ENCODE assay signal across 20 mouse cellular contexts in genomic region chr13:75976218-75976617, GRCm38 (mm10). TPM values are rescaled to one million over a fixed set of nuclear protein-coding genes. Genes with fewer than 3 reads are reported as not detected.
"Had no signal": no experiment of that assay in that cellular context is flagged by ENCODE, and none has a peak within 500 bp of the region (broad histone marks: within the 10 kb centered on the region; RNA-seq: fewer than 3 reads in every experiment).

No protein-coding gene starts in this region.

- H3K4me2 ChIP-seq: lung, embryonic 14.5 days; midbrain, embryonic 12.5 days; neural tube, embryonic 12.5 days; stomach, embryonic 15.5 days had no signal

- H3K9ac ChIP-seq: liver, embryonic 14.5 days; lung, embryonic 14.5 days; midbrain, embryonic 12.5 days; neural tube, embryonic 12.5 days; stomach, embryonic 15.5 days had no signal

- H3K4me1 ChIP-seq: midbrain, embryonic 10.5 days; midbrain, embryonic 12.5 days; neural tube, embryonic 12.5 days; stomach, embryonic 15.5 days had no signal

- H3K27ac ChIP-seq: liver, embryonic 14.5 days; midbrain, embryonic 10.5 days; midbrain, embryonic 12.5 days; neural tube, embryonic 12.5 days; stomach, embryonic 15.5 days; stomach, postnatal 0 days had no signal

- H3K4me3 ChIP-seq: megakaryocyte, embryonic 14.5 days; midbrain, embryonic 10.5 days; midbrain, embryonic 12.5 days; neural tube, embryonic 12.5 days; stomach, embryonic 15.5 days had no signal

- H3K9me3 ChIP-seq: megakaryocyte, embryonic 14.5 days; midbrain, embryonic 10.5 days; midbrain, embryonic 12.5 days; neural tube, embryonic 12.5 days; stomach, embryonic 15.5 days had no signal

- DNase-seq: lung, adult 18-20 months; lung, embryonic 14.5 days; lung, postnatal 10 days; lung, postnatal 4 days; midbrain, embryonic 14.5 days; right cerebral cortex, postnatal 14 days; thymus, adult 2 months; thymus, postnatal 25 days; thymus, postnatal 4 days had no signal

- H3K36me3 ChIP-seq: midbrain, embryonic 10.5 days; midbrain, embryonic 12.5 days; neural tube, embryonic 12.5 days; stomach, embryonic 15.5 days had no signal

- H3K27me3 ChIP-seq: megakaryocyte, embryonic 14.5 days; midbrain, embryonic 12.5 days; neural tube, embryonic 12.5 days; stomach, embryonic 15.5 days had no signal

RNA-seq across cellular contexts. Expression of gene Spata9, which starts 9.3 kb away (rescaled TPM):
- total RNA-seq: monocyte, adult 5-6 weeks; neutrophil, adult 5-6 weeks had no signal
- polyA plus RNA-seq: spleen, adult 2 months; thymus, adult 2 months; urinary bladder, adult 2 months had no signal

RNA-seq across cellular contexts. Expression of gene Rhobtb3, which starts 32.5 kb away (rescaled TPM):
- total RNA-seq: monocyte, adult 5-6 weeks had no signal
